Mouse (Mus musculus) spleen, adult 2 months (tissue): ENCODE results near the gene Cym.

ENCODE experiments used
- CTCF ChIP-seq: fragments of 200-500 bp; IDR thresholded peaks from 2 replicates; pipeline ENCODE4 v1.5.1; 2011; ENCODE audit warnings: mild to moderate bottlenecking, inconsistent platforms; ENCODE audit not compliant: insufficient read depth, insufficient read length, insufficient replicate concordance; ENCODE audit errors: extremely low read depth
- POLR2A ChIP-seq: fragments of 200-500 bp; IDR thresholded peaks from 2 replicates; pipeline ENCODE4 v1.6.1; 2011; ENCODE audit warnings: low read depth, low read length, inconsistent platforms

GRCm38 (mm10) chr3:107261851-107262165, 40.3 kb upstream of the Cym start:
- TF ChIP-seq CTCF (no peak), POLR2A (no peak)
